Mouse (Mus musculus): ENCODE measurements at regions not wholly inside any gene's neighbourhood (a gene's known extent, or its start where the extent isn't known, plus 50 kb on each side); places are given as distances from the start of the nearest gene placed in this dataset.

- no peak for DNase-seq
Measured at GRCm38 (mm10) chr9:93136349-93136748, 594.3 kb downstream of the Plod2 start.

DNA sequence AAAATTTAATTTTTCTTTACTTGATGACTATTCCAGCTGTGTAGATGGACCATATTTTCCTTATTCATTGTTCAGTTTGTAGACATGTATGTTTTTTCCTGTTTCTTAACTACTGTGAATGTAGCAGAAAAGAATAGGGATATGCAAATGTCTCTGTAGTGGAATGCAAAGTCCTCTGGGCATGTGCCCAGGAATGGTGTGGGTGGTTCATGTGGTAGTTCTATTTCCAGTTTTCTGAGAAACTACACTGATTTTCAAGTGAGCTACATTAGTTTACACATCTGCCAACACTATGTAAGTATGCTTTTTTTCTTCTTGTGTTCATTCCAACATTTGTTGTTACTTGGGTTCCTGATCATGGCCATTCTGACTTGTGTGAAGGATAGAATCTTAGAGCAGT, 628.0 kb downstream of the Plod2 start:
- no peak for DNase-seq

DNA sequence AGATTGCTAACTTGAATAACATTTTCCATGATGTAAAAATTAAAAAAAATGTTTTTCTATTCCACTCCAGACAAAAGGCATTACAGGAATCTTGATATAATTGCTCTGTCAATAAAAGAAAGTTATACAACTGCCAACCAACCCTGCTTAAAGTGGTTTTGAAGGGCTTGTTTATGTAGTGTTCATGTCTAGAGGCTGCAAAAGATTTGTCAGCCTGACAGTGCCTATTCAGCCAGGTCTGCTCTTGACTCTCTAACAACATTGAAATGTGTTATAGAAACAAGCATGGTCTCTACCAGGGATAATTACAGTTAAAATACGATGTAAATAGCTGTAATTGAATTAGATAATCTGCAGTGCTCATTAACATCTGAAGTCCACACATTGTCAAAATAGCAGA, 644.6 kb downstream of the Plod2 start:
- DNase-seq = no peak

DNA sequence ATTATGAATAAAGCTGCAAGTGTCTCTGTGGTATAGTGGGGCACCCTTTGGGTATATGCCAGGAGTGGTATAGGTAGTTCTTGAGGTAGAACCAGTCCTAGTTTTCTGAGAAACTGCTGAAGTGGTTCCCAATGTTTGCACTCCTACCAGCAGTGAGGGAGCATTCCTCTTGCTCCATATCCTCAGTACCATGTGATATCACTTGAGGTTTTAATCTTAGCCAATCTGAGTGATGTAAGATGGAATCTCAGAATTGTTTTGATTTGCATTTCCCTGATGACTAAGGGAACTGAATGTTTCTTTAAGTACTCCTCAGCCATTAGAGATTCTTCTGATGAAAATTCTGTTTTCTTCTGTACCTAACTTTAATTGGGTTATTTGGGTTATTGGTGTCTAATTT, 690.5 kb downstream of the Plod2 start:
- no peak for DNase-seq

DNA sequence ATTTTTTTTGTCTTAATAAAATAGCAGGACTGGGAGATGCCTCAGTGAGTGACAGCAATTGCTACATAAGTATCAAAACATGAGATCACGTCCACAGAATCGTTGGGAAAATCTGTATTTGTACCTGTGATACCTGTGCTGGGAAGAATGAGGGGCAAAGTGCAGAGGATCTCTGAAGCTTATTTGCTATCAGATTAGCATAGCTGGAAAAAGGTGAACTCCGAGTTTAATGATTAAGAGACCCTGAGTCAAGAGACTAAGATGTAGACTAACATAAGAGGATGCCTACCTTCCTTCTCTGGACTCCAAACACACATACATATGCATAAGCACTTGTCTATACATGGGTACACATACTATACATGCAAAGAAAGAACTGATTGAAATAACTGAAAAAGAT, 710.1 kb downstream of the Plod2 start:
- no peak for DNase-seq

- no peak for DNase-seq
Measured at GRCm38 (mm10) chr9:93297332-93297731, 755.3 kb downstream of the Plod2 start.

DNA sequence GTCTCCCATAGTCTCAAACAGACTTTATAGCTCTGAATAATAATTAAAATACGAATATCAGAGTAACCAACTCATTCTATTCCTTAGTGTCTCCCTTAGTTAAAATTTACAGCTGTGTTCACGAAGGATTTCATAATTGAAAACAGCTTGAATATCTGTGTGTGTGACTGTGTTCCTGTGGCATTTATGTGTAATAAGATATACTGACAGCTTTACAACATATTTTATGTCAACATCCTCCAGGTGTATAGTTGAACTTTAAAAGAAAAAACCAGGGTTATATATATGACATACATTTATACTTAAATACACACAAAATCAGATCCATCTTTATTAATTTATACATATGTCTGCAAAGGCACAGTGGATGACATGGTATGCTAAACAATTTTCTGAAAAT, 764.7 kb downstream of the Plod2 start:
- no peak for DNase-seq

DNA sequence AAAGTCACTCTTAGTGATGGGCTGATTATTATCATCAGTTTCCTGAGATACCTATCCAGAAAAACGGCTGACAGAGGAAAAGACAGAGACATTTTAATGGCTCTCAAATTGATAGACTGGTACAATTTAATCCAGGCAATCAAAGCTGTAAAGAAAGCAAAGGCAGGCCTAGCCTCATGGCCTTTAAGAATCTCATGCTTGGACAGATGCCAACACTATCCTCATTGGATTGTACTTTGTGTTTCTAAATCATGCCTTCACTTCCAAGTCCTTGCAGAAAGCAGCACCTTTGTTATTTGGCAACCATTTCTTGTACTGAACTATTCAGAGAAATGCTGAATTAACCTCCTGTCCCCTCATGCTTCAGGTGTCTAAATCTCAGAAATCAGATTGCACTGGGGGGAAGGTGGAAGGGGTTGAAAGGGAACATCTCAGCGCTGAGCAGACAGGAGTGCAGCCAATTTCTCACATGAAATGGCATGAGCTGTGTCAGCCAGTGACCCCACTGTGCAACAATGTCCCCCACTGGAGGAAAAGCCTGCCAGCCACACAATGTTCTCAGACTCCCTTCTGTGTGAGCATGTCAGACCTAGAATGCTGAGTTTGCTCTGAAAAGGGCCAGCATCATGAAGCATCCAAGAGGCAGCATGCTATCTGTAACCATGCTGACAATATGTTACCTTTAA, 787.1 kb downstream of the Plod2 start:
- peak; percentile 49 to 59 for DNase-seq

Data from cerebellum, postnatal 25 days (tissue).